Mouse (Mus musculus): ENCODE data around the gene Zbtb4.

DNA sequence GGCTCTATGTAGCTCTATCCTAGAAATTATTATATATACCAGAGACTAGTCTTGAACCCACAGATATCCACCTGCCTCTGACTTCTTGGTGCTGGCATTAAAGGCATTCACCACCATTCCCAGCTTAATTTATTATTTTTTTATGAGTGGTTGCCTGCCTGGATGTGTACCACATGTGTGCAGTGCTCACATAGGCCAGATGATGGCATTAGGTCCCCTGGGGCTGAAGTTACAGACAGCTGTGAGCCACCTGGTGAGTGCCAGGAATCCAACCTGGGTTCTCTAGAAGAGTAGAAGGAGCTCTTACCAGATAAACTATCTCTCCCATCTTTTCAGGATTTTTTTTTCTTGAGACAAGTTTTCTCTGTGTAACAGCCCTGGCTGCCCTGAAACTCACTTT is 44.6 kb downstream of the Zbtb4 start:
- TF ChIP-seq ZC3H11A (IDR thresholded peaks at IDR 0.05; ENCODE audit: borderline replicate concordance, low read depth, low read length): no peak
- TF ChIP-seq CHD2 (IDR thresholded peaks at IDR 0.05; ENCODE audit: low read depth, low read length): no peak
- TF ChIP-seq ZNF384 (IDR thresholded peaks at IDR 0.05; ENCODE audit: low read depth, low read length): no peak
- TF ChIP-seq MAFK (IDR thresholded peaks at IDR 0.05; ENCODE audit: insufficient read depth, low read depth, low read length): no peak
- no peak for TF ChIP-seq HCFC1 (IDR thresholded peaks at IDR 0.05; ENCODE audit: borderline replicate concordance, insufficient read depth, low read length)
